Comparison of ENCODE assay signal across 8 mouse cellular contexts in genomic region chr19:42128787-42129508, GRCm38 (mm10). TPM values are rescaled to one million over a fixed set of nuclear protein-coding genes. Genes with fewer than 3 reads are reported as not detected.
DNase-seq lines count a peak whose midpoint lies in the region; ATAC-seq and TF ChIP-seq lines count a peak whose summit lies in the region.

Gene Avpi1 (minus strand): TSS chr19:42129059.

- H3K4me3 ChIP-seq in E14TG2a.4 (replicated peaks; ENCODE audit: low read length), result peak within 1 kb of the TSS; percentile 96
- peak within 1 kb of the TSS; percentile 54 for H3K4me3 ChIP-seq in forebrain, embryonic 12.5 days (replicated peaks)
- H3K4me3 ChIP-seq in heart, postnatal 0 days (ENCODE audit: low read depth, low read length), result peak within 1 kb of the TSS; percentile 62
- peak within 1 kb of the TSS; percentile 73 for H3K4me3 ChIP-seq in liver, embryonic 16.5 days (ENCODE audit: low read depth, low read length)
- H3K4me3 ChIP-seq in neural tube, embryonic 13.5 days, result peak within 1 kb of the TSS; percentile 62
- peak within 1 kb of the TSS; percentile 90 for H3K4me3 ChIP-seq in testis, adult 2 months (ENCODE audit: control insufficient read depth, low read depth, low read length)

- peaks cover 90% of the 10 kb centered on the region for H3K4me1 ChIP-seq in E14TG2a.4 (replicated peaks; ENCODE audit: low read depth, low read length)
- peaks cover 18% of the 10 kb centered on the region for H3K4me1 ChIP-seq in forebrain, embryonic 12.5 days
- peaks cover 9% of the 10 kb centered on the region; the same call in 1 of the 2 replicates for H3K4me1 ChIP-seq in heart, postnatal 0 days (ENCODE audit: control insufficient read depth, insufficient read depth)
- H3K4me1 ChIP-seq in liver, embryonic 16.5 days (ENCODE audit: control insufficient read depth, low read depth, low read length), result peaks cover 21% of the 10 kb centered on the region
- peaks cover 23% of the 10 kb centered on the region for H3K4me1 ChIP-seq in neural tube, embryonic 13.5 days (replicated peaks)
- H3K4me1 ChIP-seq in testis, adult 2 months (ENCODE audit: control insufficient read depth, insufficient read depth, low read length), result peaks cover 10% of the 10 kb centered on the region

- ATAC-seq in forebrain, embryonic 12.5 days (ENCODE audit: low FRiP score), result peak; percentile 98
- peak; percentile 98 for ATAC-seq in heart, postnatal 0 days (ENCODE audit: insufficient read depth, low read depth)
- peak; percentile 96 for ATAC-seq in liver, embryonic 16.5 days (ENCODE audit: low read depth)
- ATAC-seq in neural tube, embryonic 13.5 days (ENCODE audit: low read depth), result peak; percentile 96

- TF ChIP-seq POLR2A in testis, adult 2 months (IDR thresholded peaks at IDR 0.05; ENCODE audit: control insufficient read depth, low read depth, low read length), result peak; percentile 71

- peak within 1 kb of the TSS; percentile 66 for H3K9ac ChIP-seq in forebrain, embryonic 12.5 days
- peak within 1 kb of the TSS; percentile 68 for H3K9ac ChIP-seq in heart, postnatal 0 days (replicated peaks; ENCODE audit: low read depth, low read length)
- peak within 1 kb of the TSS; percentile 81 for H3K9ac ChIP-seq in liver, embryonic 16.5 days (ENCODE audit: low read depth, low read length)
- peak within 1 kb of the TSS; percentile 79 for H3K9ac ChIP-seq in neural tube, embryonic 13.5 days

- TF ChIP-seq CTCF in E14TG2a.4 (conservative IDR thresholded peaks at IDR 0.05; ENCODE audit: low read length), result no peak
- no peak for TF ChIP-seq CTCF in heart, postnatal 0 days (IDR thresholded peaks at IDR 0.05; ENCODE audit: low read depth)
- TF ChIP-seq CTCF in testis, adult 2 months (IDR thresholded peaks at IDR 0.05; ENCODE audit: control insufficient read depth, insufficient read depth, insufficient replicate concordance, low read depth, low read length), result no peak

- no peaks in the 10 kb centered on the region for H3K27me3 ChIP-seq in E14TG2a.4 (ENCODE audit: insufficient read depth, low read length)
- H3K27me3 ChIP-seq in forebrain, embryonic 12.5 days, result peaks cover 8% of the 10 kb centered on the region; the same call in 1 of the 2 replicates
- H3K27me3 ChIP-seq in heart, postnatal 0 days (ENCODE audit: control insufficient read depth, insufficient read depth, low read length), result no peaks in the 10 kb centered on the region
- H3K27me3 ChIP-seq in liver, embryonic 16.5 days (ENCODE audit: control insufficient read depth, insufficient read depth, low read depth, low read length), result no peaks in the 10 kb centered on the region
- peaks cover 17% of the 10 kb centered on the region for H3K27me3 ChIP-seq in neural tube, embryonic 13.5 days
- no peaks in the 10 kb centered on the region for H3K27me3 ChIP-seq in testis, adult 2 months (ENCODE audit: control insufficient read depth, insufficient read depth, low read length)

- H3K27ac ChIP-seq in forebrain, embryonic 12.5 days, result peak within 1 kb of the TSS; percentile 70
- H3K27ac ChIP-seq in heart, postnatal 0 days (ENCODE audit: low read depth), result peak within 1 kb of the TSS; percentile 87
- peak within 1 kb of the TSS; percentile 80 for H3K27ac ChIP-seq in liver, embryonic 16.5 days (ENCODE audit: low read length)
- H3K27ac ChIP-seq in neural tube, embryonic 13.5 days (replicated peaks), result peak within 1 kb of the TSS; percentile 54
- H3K27ac ChIP-seq in testis, adult 2 months (ENCODE audit: control insufficient read depth, insufficient read depth, low read depth, low read length), result peak within 1 kb of the TSS; percentile 82

- under 1% methylated on average over 54 of the region's 54 CpGs for WGBS in forebrain, embryonic 12.5 days
- under 1% methylated on average over 54 of the region's 54 CpGs for WGBS in heart, postnatal 0 days
- WGBS in liver, embryonic 16.5 days (ENCODE audit: insufficient replicate concordance), result under 1% methylated on average over 54 of the region's 54 CpGs
- WGBS in neural tube, embryonic 13.5 days, result under 1% methylated on average over 54 of the region's 54 CpGs

- peak; percentile 58; the same call in 1 of the 2 replicates for TF ChIP-seq EP300 in heart, postnatal 0 days (IDR thresholded peaks at IDR 0.05; ENCODE audit: low read depth)

- peaks cover 45% of the 10 kb centered on the region for H3K36me3 ChIP-seq in E14TG2a.4 (ENCODE audit: insufficient read depth, low read length)
- H3K36me3 ChIP-seq in forebrain, embryonic 12.5 days (replicated peaks), result peaks cover 10% of the 10 kb centered on the region; the same call in 1 of the 2 replicates
- peaks cover 9% of the 10 kb centered on the region; the same call in 1 of the 2 replicates for H3K36me3 ChIP-seq in heart, postnatal 0 days (replicated peaks; ENCODE audit: control insufficient read depth, insufficient read depth, low read length)
- no peaks in the 10 kb centered on the region for H3K36me3 ChIP-seq in liver, embryonic 16.5 days (ENCODE audit: control insufficient read depth, insufficient read depth)
- H3K36me3 ChIP-seq in neural tube, embryonic 13.5 days, result peaks cover 14% of the 10 kb centered on the region
- no peaks in the 10 kb centered on the region for H3K36me3 ChIP-seq in testis, adult 2 months (ENCODE audit: control insufficient read depth, insufficient read depth, low read length)

- H3K4me2 ChIP-seq in forebrain, embryonic 12.5 days, result peak within 1 kb of the TSS; percentile 88
- H3K4me2 ChIP-seq in heart, postnatal 0 days (ENCODE audit: low read depth, low read length), result peak within 1 kb of the TSS; percentile 90
- H3K4me2 ChIP-seq in liver, embryonic 16.5 days (ENCODE audit: low read depth, low read length), result peak within 1 kb of the TSS; percentile 99
- peak within 1 kb of the TSS; percentile 98 for H3K4me2 ChIP-seq in neural tube, embryonic 13.5 days

- no peaks in the 10 kb centered on the region for H3K9me3 ChIP-seq in E14TG2a.4 (ENCODE audit: low read length)
- no peaks in the 10 kb centered on the region for H3K9me3 ChIP-seq in forebrain, embryonic 12.5 days
- H3K9me3 ChIP-seq in heart, postnatal 0 days (replicated peaks; ENCODE audit: control insufficient read depth, low read length), result no peaks in the 10 kb centered on the region
- H3K9me3 ChIP-seq in liver, embryonic 16.5 days (replicated peaks; ENCODE audit: control insufficient read depth, low read length), result no peaks in the 10 kb centered on the region
- no peaks in the 10 kb centered on the region for H3K9me3 ChIP-seq in neural tube, embryonic 13.5 days

- DNase-seq in c-Kit-positive CD71-positive TER-119-positive erythroid progenitor cells, embryonic 14.5 days (ENCODE audit: low spot score), result peak; percentile 92
- peak; percentile 99 for DNase-seq in heart, postnatal 0 days (ENCODE audit: low spot score)
- DNase-seq in kidney, postnatal 4 days, result peak; percentile 97 to 98

RNA-seq across cellular contexts. Expression of gene Avpi1, which starts in this region (rescaled TPM):
- polyA plus RNA-seq in forebrain, embryonic 12.5 days (2016; fragmentation: Nextera tagmentation; extraction: Ambion mirVana), result 10.4 and 10.5 TPM in 2 replicates
- 39.9 and 52.6 TPM in 2 replicates for total RNA-seq in heart, postnatal 0 days (2014; rRNA removed; ENCODE audit: low replicate concordance)
- 43.0 and 46.0 TPM in 2 replicates for polyA plus RNA-seq in heart, postnatal 0 days (2015; fragmentation: Nextera tagmentation; extraction: Ambion mirVana)
- 22.5 and 24.8 TPM in 2 replicates for polyA plus RNA-seq in liver, embryonic 16.5 days (2015; fragmentation: Nextera tagmentation; extraction: Ambion mirVana)
- 9.1 and 9.7 TPM in 2 replicates for polyA plus RNA-seq in neural tube, embryonic 13.5 days (2015; fragmentation: Nextera tagmentation; extraction: Ambion mirVana)
- 8.4 and 10.8 TPM in 2 replicates for polyA plus RNA-seq in testis, adult 2 months (2012; rRNA removed)

Comparison
In these comparisons a context has a peak if more than half of its experiments do, and no peak if none do; other contexts are left out.
1. Peak in every context shown above with its lines: DNase-seq, ATAC-seq, H3K4me3 ChIP-seq and H3K27ac ChIP-seq.